Mouse (Mus musculus): Measurements from ENCODE around the gene Ptdss2. TPM values are rescaled to one million over a fixed set of nuclear protein-coding genes. Genes with fewer than 3 reads are reported as not detected.

The Ptdss2 gene
- polyA plus RNA-seq, 1 experiment = 20.5 TPM

- no peaks in the 10 kb centered on the region for H3K27me3 ChIP-seq (ENCODE audit: control insufficient read depth, insufficient read depth, insufficient read length)
- H3K79me3 ChIP-seq (ENCODE audit: low read depth) = peaks cover 6% of the 10 kb centered on the region
- peaks cover 20% of the 10 kb centered on the region for H3K79me2 ChIP-seq (ENCODE audit: control insufficient read depth, insufficient read depth)
- peak overlapping the region; percentile 94 for H3ac ChIP-seq (ENCODE audit: control insufficient read depth, insufficient read length, low read depth)
- peaks cover 14% of the 10 kb centered on the region for H3K36me3 ChIP-seq (ENCODE audit: control insufficient read depth, insufficient read depth)
- TF ChIP-seq MYOD1 (IDR thresholded peaks at IDR 0.05; ENCODE audit: control insufficient read depth, insufficient read length, low read depth) (no peak), MYOG (IDR thresholded peaks at IDR 0.05; ENCODE audit: control insufficient read depth, extremely low read depth, insufficient read length) (no peak), FOSL1 (IDR thresholded peaks at IDR 0.05; ENCODE audit: insufficient read depth, low read length, poor library complexity, severe bottlenecking) (no peak), CEBPB (IDR thresholded peaks at IDR 0.05; ENCODE audit: low read depth) (no peak), CTCF (IDR thresholded peaks at IDR 0.05; ENCODE audit: control insufficient read depth, insufficient read depth, insufficient read length) (no peak), MAX (IDR thresholded peaks at IDR 0.05) (no peak), USF1 (IDR thresholded peaks at IDR 0.05; ENCODE audit: low read depth) (no peak)
- peak overlapping the region; percentile 56 for H3K4me3 ChIP-seq (ENCODE audit: insufficient read depth, poor library complexity, severe bottlenecking)
Observed at GRCm38 (mm10) chr7:141193348-141193856, 71.2 kb downstream of the Ptdss2 start.

GRCm38 (mm10) chr7:141193948-141194347 is 71.8 kb downstream of the Ptdss2 start, which contains the start of the genes Hras and Lrrc56:
Gene Hras (minus strand): TSS chr7:141194005.
Gene Lrrc56 (plus strand): TSS chr7:141194157.
- TF ChIP-seq FOSL1 (IDR thresholded peaks at IDR 0.05; ENCODE audit: insufficient read depth, low read length, poor library complexity, severe bottlenecking) = no peak
- no peak for TF ChIP-seq CTCF (IDR thresholded peaks at IDR 0.05; ENCODE audit: control insufficient read depth, insufficient read depth, insufficient read length)
- Histone ChIP-seq H3ac (ENCODE audit: control insufficient read depth, insufficient read length, low read depth) (peak within 1 kb of the TSS; percentile 94), H3K79me2 (ENCODE audit: control insufficient read depth, insufficient read depth) (peaks cover 20% of the 10 kb centered on the region), H3K27me3 (ENCODE audit: control insufficient read depth, insufficient read depth, insufficient read length) (no peaks in the 10 kb centered on the region), H3K79me3 (ENCODE audit: low read depth) (peaks cover 6% of the 10 kb centered on the region), H3K4me3 (ENCODE audit: insufficient read depth, poor library complexity, severe bottlenecking) (peak within 1 kb of the TSS; percentile 56), H3K36me3 (ENCODE audit: control insufficient read depth, insufficient read depth) (peaks cover 14% of the 10 kb centered on the region)

GRCm38 (mm10) chr7:141194409-141194808 is 72.2 kb downstream of the Ptdss2 start:
- peaks cover 20% of the 10 kb centered on the region for H3K79me2 ChIP-seq (ENCODE audit: control insufficient read depth, insufficient read depth)
- H3K4me3 ChIP-seq (ENCODE audit: insufficient read depth, poor library complexity, severe bottlenecking) = peak overlapping the region; percentile 34
- H3K79me3 ChIP-seq (ENCODE audit: low read depth) = peaks cover 6% of the 10 kb centered on the region
- H3ac ChIP-seq (ENCODE audit: control insufficient read depth, insufficient read length, low read depth) = peak overlapping the region; percentile 74
- no peaks in the 10 kb centered on the region for H3K27me3 ChIP-seq (ENCODE audit: control insufficient read depth, insufficient read depth, insufficient read length)
- no peak for TF ChIP-seq CEBPB (IDR thresholded peaks at IDR 0.05; ENCODE audit: low read depth)
- TF ChIP-seq MYOG (IDR thresholded peaks at IDR 0.05; ENCODE audit: control insufficient read depth, extremely low read depth, insufficient read length) = no peak
- TF ChIP-seq CTCF (IDR thresholded peaks at IDR 0.05; ENCODE audit: control insufficient read depth, insufficient read depth, insufficient read length) = no peak
- TF ChIP-seq MYOD1 (IDR thresholded peaks at IDR 0.05; ENCODE audit: control insufficient read depth, insufficient read length, low read depth) = no peak
- TF ChIP-seq FOSL1 (IDR thresholded peaks at IDR 0.05; ENCODE audit: insufficient read depth, low read length, poor library complexity, severe bottlenecking) = no peak
- TF ChIP-seq MAX (IDR thresholded peaks at IDR 0.05) = no peak
- no peak for TF ChIP-seq USF1 (IDR thresholded peaks at IDR 0.05; ENCODE audit: low read depth)
- H3K36me3 ChIP-seq (ENCODE audit: control insufficient read depth, insufficient read depth) = peaks cover 14% of the 10 kb centered on the region

- H3ac ChIP-seq (ENCODE audit: control insufficient read depth, insufficient read length, low read depth) = peak overlapping the region; percentile 74
Observed at GRCm38 (mm10) chr7:141194830-141195229, 72.6 kb downstream of the Ptdss2 start.

GRCm38 (mm10) chr7:141195754-141196153 is 73.6 kb downstream of the Ptdss2 start:
- Histone ChIP-seq H3ac (ENCODE audit: control insufficient read depth, insufficient read length, low read depth) (no peak overlapping the region), H3K36me3 (ENCODE audit: control insufficient read depth, insufficient read depth) (peaks cover 8% of the 10 kb centered on the region), H3K79me2 (ENCODE audit: control insufficient read depth, insufficient read depth) (peaks cover 20% of the 10 kb centered on the region), H3K27me3 (ENCODE audit: control insufficient read depth, insufficient read depth, insufficient read length) (peaks cover 7% of the 10 kb centered on the region), H3K4me3 (ENCODE audit: insufficient read depth, poor library complexity, severe bottlenecking) (no peak overlapping the region), H3K79me3 (ENCODE audit: low read depth) (peaks cover 6% of the 10 kb centered on the region)
- TF ChIP-seq CTCF (IDR thresholded peaks at IDR 0.05; ENCODE audit: control insufficient read depth, insufficient read depth, insufficient read length) (no peak), CEBPB (IDR thresholded peaks at IDR 0.05; ENCODE audit: low read depth) (no peak), MAX (IDR thresholded peaks at IDR 0.05) (no peak), USF1 (IDR thresholded peaks at IDR 0.05; ENCODE audit: low read depth) (no peak), MYOD1 (IDR thresholded peaks at IDR 0.05; ENCODE audit: control insufficient read depth, insufficient read length, low read depth) (no peak), FOSL1 (IDR thresholded peaks at IDR 0.05; ENCODE audit: insufficient read depth, low read length, poor library complexity, severe bottlenecking) (no peak), MYOG (IDR thresholded peaks at IDR 0.05; ENCODE audit: control insufficient read depth, extremely low read depth, insufficient read length) (no peak)

More at GRCm38 (mm10) chr7:141194830-141195229, 72.6 kb downstream of the Ptdss2 start:
- H3K79me3 ChIP-seq (ENCODE audit: low read depth) = peaks cover 6% of the 10 kb centered on the region
- H3K36me3 ChIP-seq (ENCODE audit: control insufficient read depth, insufficient read depth) = peaks cover 14% of the 10 kb centered on the region
- H3K79me2 ChIP-seq (ENCODE audit: control insufficient read depth, insufficient read depth) = peaks cover 20% of the 10 kb centered on the region
- peaks cover under 1% of the 10 kb centered on the region for H3K27me3 ChIP-seq (ENCODE audit: control insufficient read depth, insufficient read depth, insufficient read length)
- peak overlapping the region; percentile 34 for H3K4me3 ChIP-seq (ENCODE audit: insufficient read depth, poor library complexity, severe bottlenecking)
- TF ChIP-seq MAX (IDR thresholded peaks at IDR 0.05) = no peak
- TF ChIP-seq CEBPB (IDR thresholded peaks at IDR 0.05; ENCODE audit: low read depth) = no peak
- TF ChIP-seq USF1 (IDR thresholded peaks at IDR 0.05; ENCODE audit: low read depth) = no peak
- no peak for TF ChIP-seq CTCF (IDR thresholded peaks at IDR 0.05; ENCODE audit: control insufficient read depth, insufficient read depth, insufficient read length)
- TF ChIP-seq MYOG (IDR thresholded peaks at IDR 0.05; ENCODE audit: control insufficient read depth, extremely low read depth, insufficient read length) = no peak
- no peak for TF ChIP-seq MYOD1 (IDR thresholded peaks at IDR 0.05; ENCODE audit: control insufficient read depth, insufficient read length, low read depth)
- TF ChIP-seq FOSL1 (IDR thresholded peaks at IDR 0.05; ENCODE audit: insufficient read depth, low read length, poor library complexity, severe bottlenecking) = no peak

All from C2C12 (cell line).